Mouse (Mus musculus): ENCODE measurements at regions not wholly inside any gene's neighbourhood (a gene's known extent, or its start where the extent isn't known, plus 50 kb on each side); places are given as distances from the start of the nearest gene placed in this dataset.
A peak's percentile ranks its signal among the peaks of the same experiment; 100 is the strongest.

GRCm38 (mm10) chr10:126115386-126115785 lies 149.4 kb downstream of the Lrig3 start:
- no peak for DNase-seq (ENCODE audit: low spot score)
- Histone ChIP-seq H3K27ac (ENCODE audit: low read depth, low read length) (no peak overlapping the region), H3K4me3 (ENCODE audit: low read depth, low read length) (no peak overlapping the region), H3K27me3 (replicated peaks; ENCODE audit: control insufficient read depth, insufficient read depth, low read length) (no peaks in the 10 kb centered on the region), H3K36me3 (ENCODE audit: control insufficient read depth, insufficient read depth, low read length) (no peaks in the 10 kb centered on the region), H3K4me2 (ENCODE audit: low read length) (no peak overlapping the region), H3K9ac (ENCODE audit: low read length) (no peak overlapping the region), H3K9me3 (replicated peaks; ENCODE audit: control insufficient read depth, low read length) (no peaks in the 10 kb centered on the region), H3K4me1 (ENCODE audit: control insufficient read depth, insufficient read depth, low read length) (no peaks in the 10 kb centered on the region)
- WGBS = 83% methylated on average over 7 of the region's 7 CpGs
- ATAC-seq = no peak

GRCm38 (mm10) chr10:126121626-126122025 lies 155.7 kb downstream of the Lrig3 start:
- H3K36me3 ChIP-seq (ENCODE audit: control insufficient read depth, insufficient read depth, low read length) = no peaks in the 10 kb centered on the region
- no peak for ATAC-seq
- 90% methylated on average over 10 of the region's 10 CpGs for WGBS
- H3K9ac ChIP-seq (ENCODE audit: low read length) = no peak overlapping the region
- no peaks in the 10 kb centered on the region for H3K9me3 ChIP-seq (replicated peaks; ENCODE audit: control insufficient read depth, low read length)
- H3K4me1 ChIP-seq (ENCODE audit: control insufficient read depth, insufficient read depth, low read length) = no peaks in the 10 kb centered on the region
- H3K27ac ChIP-seq (ENCODE audit: low read depth, low read length) = no peak overlapping the region
- H3K27me3 ChIP-seq (replicated peaks; ENCODE audit: control insufficient read depth, insufficient read depth, low read length) = no peaks in the 10 kb centered on the region
- no peak for DNase-seq (ENCODE audit: low spot score)
- H3K4me3 ChIP-seq (ENCODE audit: low read depth, low read length) = no peak overlapping the region
- no peak overlapping the region for H3K4me2 ChIP-seq (ENCODE audit: low read length)

- ATAC-seq (no peak), DNase-seq (ENCODE audit: low spot score) (no peak)
- Histone ChIP-seq H3K27me3 (replicated peaks; ENCODE audit: control insufficient read depth, insufficient read depth, low read length) (no peaks in the 10 kb centered on the region), H3K4me1 (ENCODE audit: control insufficient read depth, insufficient read depth, low read length) (no peaks in the 10 kb centered on the region), H3K4me3 (ENCODE audit: low read depth, low read length) (no peak overlapping the region), H3K4me2 (ENCODE audit: low read length) (no peak overlapping the region), H3K9me3 (replicated peaks; ENCODE audit: control insufficient read depth, low read length) (no peaks in the 10 kb centered on the region), H3K36me3 (ENCODE audit: control insufficient read depth, insufficient read depth, low read length) (no peaks in the 10 kb centered on the region), H3K9ac (ENCODE audit: low read length) (no peak overlapping the region), H3K27ac (ENCODE audit: low read depth, low read length) (no peak overlapping the region)
- WGBS = 87% methylated on average over 5 of the region's 5 CpGs
These were observed 156.5 kb downstream of the Lrig3 start for GRCm38 (mm10) chr10:126122504-126122903.

- no peaks in the 10 kb centered on the region for H3K9me3 ChIP-seq (replicated peaks; ENCODE audit: control insufficient read depth, low read length)
- no peaks in the 10 kb centered on the region for H3K36me3 ChIP-seq (ENCODE audit: control insufficient read depth, insufficient read depth, low read length)
- no peak overlapping the region for H3K4me3 ChIP-seq (ENCODE audit: low read depth, low read length)
- DNase-seq (ENCODE audit: low spot score) = no peak
- H3K27me3 ChIP-seq (replicated peaks; ENCODE audit: control insufficient read depth, insufficient read depth, low read length) = no peaks in the 10 kb centered on the region
- no peaks in the 10 kb centered on the region for H3K4me1 ChIP-seq (ENCODE audit: control insufficient read depth, insufficient read depth, low read length)
- no peak overlapping the region for H3K4me2 ChIP-seq (ENCODE audit: low read length)
- no peak overlapping the region for H3K27ac ChIP-seq (ENCODE audit: low read depth, low read length)
- H3K9ac ChIP-seq (ENCODE audit: low read length) = no peak overlapping the region
- 84% methylated on average over 3 of the region's 3 CpGs for WGBS
- no peak for ATAC-seq
These were observed 167.2 kb downstream of the Lrig3 start for GRCm38 (mm10) chr10:126133188-126133587.

- Histone ChIP-seq H3K9me3 (replicated peaks; ENCODE audit: control insufficient read depth, low read length) (no peaks in the 10 kb centered on the region), H3K36me3 (ENCODE audit: control insufficient read depth, insufficient read depth, low read length) (no peaks in the 10 kb centered on the region), H3K27me3 (replicated peaks; ENCODE audit: control insufficient read depth, insufficient read depth, low read length) (no peaks in the 10 kb centered on the region), H3K4me1 (ENCODE audit: control insufficient read depth, insufficient read depth, low read length) (no peaks in the 10 kb centered on the region), H3K4me2 (ENCODE audit: low read length) (no peak overlapping the region), H3K9ac (ENCODE audit: low read length) (no peak overlapping the region), H3K4me3 (ENCODE audit: low read depth, low read length) (no peak overlapping the region), H3K27ac (ENCODE audit: low read depth, low read length) (no peak overlapping the region)
- DNase-seq (ENCODE audit: low spot score) (no peak), ATAC-seq (no peak)
These were observed 168.0 kb downstream of the Lrig3 start for GRCm38 (mm10) chr10:126133957-126134356.

GRCm38 (mm10) chr10:126138585-126138984 lies 172.6 kb downstream of the Lrig3 start:
- Histone ChIP-seq H3K36me3 (ENCODE audit: control insufficient read depth, insufficient read depth, low read length) (no peaks in the 10 kb centered on the region), H3K4me2 (ENCODE audit: low read length) (no peak overlapping the region)
- WGBS = 96% methylated on average over 12 of the region's 12 CpGs

GRCm38 (mm10) chr10:126141586-126141985 lies 175.6 kb downstream of the Lrig3 start:
- H3K27me3 ChIP-seq (replicated peaks; ENCODE audit: control insufficient read depth, insufficient read depth, low read length) = no peaks in the 10 kb centered on the region
- no peak overlapping the region for H3K4me2 ChIP-seq (ENCODE audit: low read length)
- 91% methylated on average over 7 of the region's 7 CpGs for WGBS
- no peak overlapping the region for H3K9ac ChIP-seq (ENCODE audit: low read length)
- H3K36me3 ChIP-seq (ENCODE audit: control insufficient read depth, insufficient read depth, low read length) = no peaks in the 10 kb centered on the region
- no peaks in the 10 kb centered on the region for H3K4me1 ChIP-seq (ENCODE audit: control insufficient read depth, insufficient read depth, low read length)
- no peak for ATAC-seq
- H3K9me3 ChIP-seq (replicated peaks; ENCODE audit: control insufficient read depth, low read length) = no peaks in the 10 kb centered on the region
- no peak overlapping the region for H3K27ac ChIP-seq (ENCODE audit: low read depth, low read length)
- no peak overlapping the region for H3K4me3 ChIP-seq (ENCODE audit: low read depth, low read length)
- no peak for DNase-seq (ENCODE audit: low spot score)

More at GRCm38 (mm10) chr10:126138585-126138984, 172.6 kb downstream of the Lrig3 start:
- no peak overlapping the region for H3K4me3 ChIP-seq (ENCODE audit: low read depth, low read length)
- no peaks in the 10 kb centered on the region for H3K9me3 ChIP-seq (replicated peaks; ENCODE audit: control insufficient read depth, low read length)
- no peaks in the 10 kb centered on the region for H3K27me3 ChIP-seq (replicated peaks; ENCODE audit: control insufficient read depth, insufficient read depth, low read length)
- ATAC-seq (no peak), DNase-seq (ENCODE audit: low spot score) (no peak)
- H3K9ac ChIP-seq (ENCODE audit: low read length) = no peak overlapping the region
- H3K27ac ChIP-seq (ENCODE audit: low read depth, low read length) = no peak overlapping the region
- no peaks in the 10 kb centered on the region for H3K4me1 ChIP-seq (ENCODE audit: control insufficient read depth, insufficient read depth, low read length)

- DNase-seq (ENCODE audit: low spot score) (peak; percentile 7), ATAC-seq (no peak)
- Histone ChIP-seq H3K4me1 (ENCODE audit: control insufficient read depth, insufficient read depth, low read length) (no peaks in the 10 kb centered on the region), H3K27me3 (replicated peaks; ENCODE audit: control insufficient read depth, insufficient read depth, low read length) (no peaks in the 10 kb centered on the region), H3K36me3 (ENCODE audit: control insufficient read depth, insufficient read depth, low read length) (no peaks in the 10 kb centered on the region), H3K27ac (ENCODE audit: low read depth, low read length) (no peak overlapping the region), H3K4me2 (ENCODE audit: low read length) (no peak overlapping the region), H3K9ac (ENCODE audit: low read length) (no peak overlapping the region), H3K4me3 (ENCODE audit: low read depth, low read length) (no peak overlapping the region), H3K9me3 (replicated peaks; ENCODE audit: control insufficient read depth, low read length) (no peaks in the 10 kb centered on the region)
- WGBS = 86% methylated on average over 10 of the region's 10 CpGs
These were observed 177.9 kb downstream of the Lrig3 start for GRCm38 (mm10) chr10:126143833-126144232.

GRCm38 (mm10) chr10:126144609-126145202 lies 178.7 kb downstream of the Lrig3 start:
- Histone ChIP-seq H3K9me3 (replicated peaks; ENCODE audit: control insufficient read depth, low read length) (no peaks in the 10 kb centered on the region), H3K27me3 (replicated peaks; ENCODE audit: control insufficient read depth, insufficient read depth, low read length) (no peaks in the 10 kb centered on the region), H3K4me1 (ENCODE audit: control insufficient read depth, insufficient read depth, low read length) (no peaks in the 10 kb centered on the region), H3K9ac (ENCODE audit: low read length) (no peak overlapping the region), H3K27ac (ENCODE audit: low read depth, low read length) (no peak overlapping the region), H3K4me2 (ENCODE audit: low read length) (no peak overlapping the region), H3K36me3 (ENCODE audit: control insufficient read depth, insufficient read depth, low read length) (no peaks in the 10 kb centered on the region), H3K4me3 (ENCODE audit: low read depth, low read length) (no peak overlapping the region)
- ATAC-seq (no peak), DNase-seq (ENCODE audit: low spot score) (no peak)
- WGBS = 87% methylated on average over 12 of the region's 12 CpGs

Data from forebrain, embryonic 14.5 days (tissue).